Mouse (Mus musculus) liver, postnatal 0 days (tissue): ENCODE measurements around the gene Fcrlb.

Experiments
- CTCF ChIP-seq: sonication (generic); IDR thresholded peaks from 2 replicates; pipeline ENCODE4 v1.5.1; 2016; ENCODE audit warnings: antibody characterized with exemption, low read depth
- EP300 ChIP-seq: IDR thresholded peaks from 2 replicates; pipeline ENCODE4 v1.6.1; 2016; ENCODE audit warnings: antibody characterized with exemption, low read depth, mild to moderate bottlenecking

GRCm38 (mm10) chr1:170908341-170908740 lies 4.4 kb downstream of the Fcrlb start:
- TF ChIP-seq CTCF (no peak), EP300 (no peak)
